Mouse (Mus musculus): ENCODE measurements around the gene Rtl3. TPM values are rescaled to one million over a fixed set of nuclear protein-coding genes. Genes with fewer than 3 reads are reported as not detected.

The Rtl3 gene
- 0.55 and 0.63 TPM in 2 replicates for polyA plus RNA-seq (2012; rRNA removed)

GRCm38 (mm10) chrX:106840409-106840808 is at the start of gene Rtl3:
TSS of gene Rtl3 (minus strand) at chrX:106840644.

Other genes with a start within 250 kb of the Rtl3 start
- 0.12 and 0.66 TPM in 2 replicates for gene Cysltr1, start 237.0 kb downstream of the Rtl3 start, polyA plus RNA-seq (2012; rRNA removed)
- gene Lpar4, start 80.0 kb upstream of the Rtl3 start, polyA plus RNA-seq (2012; rRNA removed), result 0.04 TPM in 1 of 2 replicates, not detected in the other
- 0.02 and 0.06 TPM in 2 replicates for gene P2ry10, start 247.8 kb upstream of the Rtl3 start, polyA plus RNA-seq (2012; rRNA removed)

Data from stomach, adult 2 months (tissue).